Mouse (Mus musculus) inflammation-experienced regulatory T-cells, adult 6 months (primary cell): ENCODE measurements at regions not wholly inside any gene's neighbourhood (a gene's known extent, or its start where the extent isn't known, plus 50 kb on each side); places are given as distances from the start of the nearest gene placed in this dataset.

Experiments
- ATAC-seq: one replicate; pipeline ENCODE4 v1.8.0; 2017

GRCm38 (mm10) chr15:96878796-96879195, 177.0 kb downstream of the Slc38a4 start:
- no peak for ATAC-seq

DNA sequence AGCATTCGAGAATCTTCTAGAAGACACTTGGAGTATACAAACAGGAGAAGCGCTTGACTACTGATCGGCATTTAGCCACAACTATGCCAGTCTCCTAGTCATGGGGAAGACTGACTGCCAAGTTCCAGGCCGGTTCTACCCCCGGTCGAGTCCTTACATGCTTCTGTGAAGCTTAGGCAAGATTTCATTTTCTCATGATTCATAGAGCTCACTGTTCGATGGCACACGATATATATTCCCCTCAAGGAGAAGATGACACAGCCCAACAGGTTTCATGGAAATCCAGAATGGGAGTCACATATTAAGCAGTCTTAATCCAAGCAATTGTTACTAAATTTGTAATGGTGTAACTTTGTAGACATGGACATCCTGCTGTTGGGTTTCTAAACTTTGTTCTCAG, 177.8 kb downstream of the Slc38a4 start:
- ATAC-seq, result no peak

GRCm38 (mm10) chr15:96877271-96877670, 177.7 kb upstream of the Slc38a2 start:
- no peak for ATAC-seq

- no peak for ATAC-seq
Observed at GRCm38 (mm10) chr15:96874145-96874544, 174.6 kb upstream of the Slc38a2 start.

GRCm38 (mm10) chr15:96873562-96873961, 174.0 kb upstream of the Slc38a2 start:
- ATAC-seq, result no peak

GRCm38 (mm10) chr15:96873126-96873525, 173.6 kb upstream of the Slc38a2 start:
- no peak for ATAC-seq

GRCm38 (mm10) chr15:96867701-96868100, 168.2 kb upstream of the Slc38a2 start:
- no peak for ATAC-seq

DNA sequence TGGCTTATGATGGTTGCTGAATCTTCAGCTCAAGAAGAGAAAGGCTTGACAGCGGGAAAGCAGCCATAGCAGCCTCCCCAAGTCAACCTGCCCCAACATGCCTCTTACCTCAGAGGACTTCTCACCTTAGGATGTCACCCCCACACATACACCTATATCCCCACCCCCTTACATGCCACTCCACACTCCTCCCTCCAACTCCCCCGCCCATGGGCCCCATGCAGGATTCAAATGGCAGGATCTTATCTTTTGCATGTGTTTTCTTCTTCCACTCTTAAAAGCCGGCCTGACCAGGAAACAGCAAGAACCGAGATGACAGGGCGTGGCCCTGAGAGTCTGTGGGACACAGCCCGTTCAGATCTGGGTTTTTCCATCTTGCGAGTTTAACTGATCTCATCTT, 166.4 kb upstream of the Slc38a2 start:
- ATAC-seq, result no peak

DNA sequence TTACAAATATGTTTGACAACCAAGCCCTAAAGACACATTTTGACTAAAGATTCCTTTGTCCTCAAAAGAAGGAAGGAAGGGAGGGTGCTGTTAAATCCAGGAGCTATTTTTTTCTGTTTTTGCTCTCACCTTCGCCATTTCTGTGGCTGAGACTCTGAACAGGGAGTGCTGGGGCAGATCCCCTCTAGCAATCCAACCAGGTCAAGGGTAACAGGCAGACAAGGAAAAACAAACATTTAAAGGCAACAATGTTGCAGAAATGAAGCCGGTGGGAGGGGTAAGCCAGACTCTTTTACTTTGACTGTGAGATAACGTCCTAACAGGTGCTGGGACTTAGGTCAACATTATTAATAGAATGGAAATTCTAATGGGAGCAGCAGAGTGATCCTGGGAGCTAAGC, 158.2 kb upstream of the Slc38a2 start:
- ATAC-seq, result no peak

DNA sequence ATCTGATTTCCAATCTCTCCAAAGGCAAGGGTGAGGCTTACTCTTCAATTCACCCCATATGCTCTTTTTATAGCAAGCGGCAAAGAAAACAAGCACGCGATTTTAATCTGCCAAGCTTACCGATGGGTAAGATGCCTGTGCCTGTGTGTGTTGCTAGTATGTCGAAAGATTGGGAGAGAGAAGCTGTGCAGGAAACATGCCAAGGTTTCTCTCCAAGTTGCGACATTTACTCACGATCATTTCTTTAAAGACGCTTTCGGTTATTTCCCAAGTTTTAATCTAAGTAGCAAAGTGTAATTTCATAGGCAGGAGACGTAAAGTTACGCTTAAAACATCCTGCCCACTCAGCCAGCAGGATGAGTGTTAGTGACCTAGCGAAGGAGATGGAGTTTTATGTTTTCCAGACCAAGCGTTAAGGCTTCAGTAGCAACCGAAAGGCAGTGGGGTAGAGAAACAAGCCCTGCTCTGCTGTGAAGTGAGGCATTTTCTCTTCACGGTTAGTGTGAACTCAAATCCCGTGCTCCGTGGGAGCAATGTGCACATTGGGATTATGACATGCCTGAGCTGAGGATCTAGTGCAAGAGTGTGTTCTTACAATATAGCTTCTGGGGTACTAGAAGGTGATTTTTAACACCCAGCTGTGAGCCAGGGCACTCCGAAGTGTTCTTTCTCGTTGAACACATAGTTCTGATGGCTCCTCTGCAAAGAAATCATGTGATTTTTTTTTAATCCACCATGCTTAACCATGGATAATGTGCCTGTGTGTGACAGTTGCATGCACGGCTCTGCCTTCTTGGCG, 152.6 kb upstream of the Slc38a2 start:
- no peak for ATAC-seq

GRCm38 (mm10) chr15:96848150-96848549, 148.6 kb upstream of the Slc38a2 start:
- ATAC-seq, result no peak

DNA sequence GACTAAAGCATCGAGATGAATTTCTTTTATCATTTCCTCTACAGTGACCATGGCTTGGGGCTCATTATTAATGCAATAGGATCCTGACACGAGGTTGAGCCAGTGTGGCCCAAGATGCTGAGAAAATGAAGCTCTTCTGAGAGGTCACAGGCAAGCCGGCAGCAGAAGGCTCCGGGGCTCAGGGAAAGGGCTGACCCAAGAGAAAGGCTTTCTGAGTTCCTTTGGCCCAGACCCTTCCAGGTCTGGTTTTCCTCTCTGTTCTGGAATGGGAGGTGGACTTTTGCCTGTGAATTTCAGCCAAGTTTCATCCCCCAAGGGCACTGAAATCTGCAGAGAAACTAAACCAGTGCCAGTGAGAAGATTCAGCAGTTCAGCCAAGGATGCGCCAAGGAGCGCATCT, 145.7 kb upstream of the Slc38a2 start:
- no peak for ATAC-seq

DNA sequence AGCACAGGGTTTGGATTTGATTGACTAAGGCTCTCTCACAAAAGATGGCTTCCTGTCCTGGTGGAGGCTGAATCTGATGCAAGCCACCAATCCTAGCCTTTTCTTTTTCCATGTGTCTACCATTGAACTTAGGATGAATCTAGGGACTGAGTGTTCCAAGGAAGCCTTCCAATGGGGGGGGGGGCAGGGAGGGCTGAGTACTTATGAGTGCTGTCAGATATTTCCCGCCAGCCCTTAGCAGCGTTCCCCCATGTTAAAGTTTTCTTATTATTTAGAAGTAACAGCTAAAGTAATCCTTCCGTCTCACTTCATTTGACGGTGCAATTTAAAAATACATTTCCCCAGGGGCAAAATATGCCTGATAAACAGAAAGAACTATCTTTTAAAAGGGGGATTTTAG, 144.8 kb upstream of the Slc38a2 start:
- ATAC-seq, result no peak

DNA sequence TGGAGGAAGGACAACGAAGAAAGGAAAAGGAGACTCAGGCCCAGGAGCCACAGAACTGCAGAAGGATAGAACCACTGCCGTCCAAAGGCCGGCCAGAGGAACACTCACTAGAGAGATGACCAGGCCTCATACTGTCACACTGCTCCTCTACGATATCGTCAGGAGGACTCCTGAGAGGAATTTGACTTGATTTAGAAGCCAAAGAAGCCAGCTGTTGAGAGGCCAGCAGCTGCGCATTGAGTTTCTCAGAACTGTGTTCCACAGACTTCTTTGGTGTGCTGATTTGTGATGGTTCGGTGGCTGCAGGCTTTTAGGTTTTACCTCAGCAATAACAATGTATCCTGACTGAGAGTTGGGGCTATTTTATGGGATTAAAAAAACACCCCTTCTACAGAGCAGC, 144.1 kb upstream of the Slc38a2 start:
- no peak for ATAC-seq

- no peak for ATAC-seq
Observed at GRCm38 (mm10) chr15:96842881-96843280, 143.4 kb upstream of the Slc38a2 start.

DNA sequence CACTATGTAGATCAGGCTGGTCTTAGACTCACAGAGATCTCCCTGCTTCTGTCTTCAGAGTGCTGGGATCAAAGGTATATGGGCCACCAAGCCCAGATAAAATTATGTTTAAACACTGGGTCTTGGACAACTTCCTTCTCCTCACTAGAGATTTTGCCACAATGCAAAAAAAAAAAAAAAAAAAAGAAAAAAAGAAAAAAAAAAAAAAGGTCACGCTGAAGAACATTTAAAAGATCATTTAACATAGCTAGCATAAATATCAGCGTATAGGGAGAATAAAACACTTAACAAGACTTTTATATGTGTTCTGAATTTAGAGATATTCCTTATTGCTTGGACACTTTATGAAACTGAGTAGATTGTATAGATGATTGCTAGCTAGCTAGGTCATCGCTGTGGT, 137.1 kb upstream of the Slc38a2 start:
- ATAC-seq, result no peak

GRCm38 (mm10) chr15:96834862-96835261, 135.3 kb upstream of the Slc38a2 start:
- ATAC-seq, result no peak

GRCm38 (mm10) chr15:96834162-96834843, 134.8 kb upstream of the Slc38a2 start:
- no peak for ATAC-seq

DNA sequence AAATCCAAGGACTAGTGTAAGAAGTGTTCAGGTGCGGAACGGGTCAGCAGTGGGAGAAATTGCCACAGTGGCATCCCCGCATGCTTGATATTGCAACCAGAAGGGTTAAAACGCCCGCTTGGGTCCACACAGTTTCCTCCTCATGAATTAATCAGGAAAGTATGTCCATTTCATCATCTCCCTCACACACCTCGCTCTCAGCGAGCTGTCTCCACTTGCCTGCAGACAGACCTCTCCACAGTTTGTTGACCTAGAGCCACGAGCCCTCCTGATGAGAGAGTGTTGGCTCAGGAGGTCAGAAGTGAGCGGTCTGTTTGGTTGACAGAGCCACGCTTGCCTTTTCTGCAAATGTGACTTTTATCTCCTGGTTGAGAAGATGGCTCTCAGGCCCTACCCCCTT, 132.9 kb upstream of the Slc38a2 start:
- ATAC-seq, result no peak

DNA sequence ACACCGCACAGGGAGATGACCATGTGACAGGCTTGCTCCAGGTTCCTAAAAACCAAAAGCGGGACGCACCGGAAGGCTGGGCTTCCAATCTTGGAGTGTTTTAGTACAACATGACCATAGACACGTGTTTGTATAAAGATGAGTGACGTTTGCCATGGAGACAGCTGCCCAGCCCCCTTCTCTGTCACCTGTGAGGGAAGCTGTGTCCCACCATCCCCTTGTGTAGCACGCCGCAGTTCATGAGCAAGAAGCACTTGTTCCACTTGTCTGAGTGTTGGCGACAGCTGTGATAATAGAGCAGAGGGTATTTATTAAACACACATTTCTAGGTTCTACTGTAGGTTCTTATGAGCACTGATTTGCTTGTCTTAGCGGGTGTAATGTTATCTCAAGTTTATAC, 131.7 kb upstream of the Slc38a2 start:
- no peak for ATAC-seq

- ATAC-seq, result no peak
Observed at GRCm38 (mm10) chr15:96830578-96830977, 131.0 kb upstream of the Slc38a2 start.

GRCm38 (mm10) chr15:96829941-96830340, 130.4 kb upstream of the Slc38a2 start:
- ATAC-seq, result no peak

GRCm38 (mm10) chr15:96828681-96829080, 129.2 kb upstream of the Slc38a2 start:
- no peak for ATAC-seq

DNA sequence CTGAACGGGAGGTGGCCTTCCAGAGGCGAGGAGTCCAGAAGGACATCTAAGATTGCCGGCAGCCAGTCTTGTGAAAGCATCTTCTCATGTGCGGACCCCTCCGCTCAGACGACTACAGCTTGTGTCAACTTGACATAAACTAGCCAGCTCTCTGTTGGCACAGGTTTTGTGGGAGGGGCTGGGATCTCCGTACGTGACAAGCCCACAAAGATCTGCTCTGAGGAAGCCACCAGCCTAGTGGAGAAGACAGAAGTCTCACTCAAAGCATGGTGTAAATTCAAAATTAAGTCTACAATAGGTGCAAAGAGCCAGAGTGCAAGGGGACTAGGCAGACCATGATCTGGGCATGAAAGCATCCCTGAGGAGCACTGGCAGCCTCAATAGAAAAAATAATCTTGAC, 128.4 kb upstream of the Slc38a2 start:
- no peak for ATAC-seq
